Mouse (Mus musculus) erythroblast, embryonic 14.5 days (primary cell): ENCODE measurements around the gene Phactr3. TPM values are rescaled to one million over a fixed set of nuclear protein-coding genes. Genes with fewer than 3 reads are reported as not detected.
"Not testable (repeated sequence)": the region's sequence is repeated elsewhere in the genome, so short reads cannot be mapped to it uniquely, and the experiment has no call there.

ENCODE experiments used
- H3K27me3 ChIP-seq: 2 replicates; pipeline ENCODE4 v1.6.1; 2012; ENCODE audit warnings: inconsistent platforms; ENCODE audit not compliant: control insufficient read depth
- H3K36me3 ChIP-seq: 2 replicates; pipeline ENCODE4 v1.6.1; 2012; ENCODE audit warnings: mild to moderate bottlenecking, inconsistent platforms; ENCODE audit not compliant: control insufficient read depth
- H3K4me1 ChIP-seq: 2 replicates; pipeline ENCODE4 v1.6.1; 2012; ENCODE audit warnings: inconsistent platforms; ENCODE audit not compliant: control insufficient read depth
- H3K4me3 ChIP-seq: replicated peaks from 2 replicates; pipeline ENCODE3; 2012; ENCODE audit warnings: moderate library complexity, mild to moderate bottlenecking, inconsistent platforms
- H3K9me3 ChIP-seq: 2 replicates; pipeline ENCODE4 v1.6.1; 2012; ENCODE audit warnings: low read length, inconsistent platforms, mixed read lengths; ENCODE audit not compliant: control insufficient read depth
- GATA1 ChIP-seq: IDR thresholded peaks from 2 replicates; pipeline ENCODE4 v1.6.1; 2012; ENCODE audit warnings: low read length, inconsistent platforms, mixed read lengths
- TAL1 ChIP-seq: IDR thresholded peaks from 3 replicates; pipeline ENCODE4 v1.6.1; 2012; ENCODE audit warnings: low read length, inconsistent platforms, mixed read lengths
- polyA plus RNA-seq: library from polyadenylated mRNA; stranded (reverse); fragments of >175 nt; gene quantifications from 2 replicates; pipeline ENCODE4 v1.2.3, GENCODE M21; 2012

The Phactr3 gene
- polyA plus RNA-seq, 1 experiment, result not detected

DNA sequence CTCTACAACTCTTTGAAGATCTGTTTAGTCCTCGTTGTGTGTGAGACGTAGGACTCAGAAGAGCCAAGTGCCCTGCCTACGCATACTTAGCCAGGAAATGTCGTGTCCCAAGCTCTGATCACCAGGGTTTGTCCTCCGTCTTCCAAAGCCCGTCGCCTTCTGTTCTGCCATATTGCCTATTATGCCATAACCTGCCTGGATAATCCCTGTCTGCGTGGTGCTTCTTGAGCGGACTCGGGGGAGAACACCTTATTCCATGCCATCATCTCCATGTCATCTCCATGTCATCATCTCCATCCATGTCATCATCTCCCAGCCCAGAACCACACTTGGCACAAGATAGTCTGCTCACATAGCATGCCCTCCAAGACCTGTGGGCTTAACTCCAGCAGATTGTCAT, 207.3 kb downstream of the Phactr3 start:
- H3K4me3 ChIP-seq, result no peak overlapping the region
- H3K9me3 ChIP-seq, result no peaks in the 10 kb centered on the region
- TF ChIP-seq TAL1 (no peak), GATA1 (no peak)

DNA sequence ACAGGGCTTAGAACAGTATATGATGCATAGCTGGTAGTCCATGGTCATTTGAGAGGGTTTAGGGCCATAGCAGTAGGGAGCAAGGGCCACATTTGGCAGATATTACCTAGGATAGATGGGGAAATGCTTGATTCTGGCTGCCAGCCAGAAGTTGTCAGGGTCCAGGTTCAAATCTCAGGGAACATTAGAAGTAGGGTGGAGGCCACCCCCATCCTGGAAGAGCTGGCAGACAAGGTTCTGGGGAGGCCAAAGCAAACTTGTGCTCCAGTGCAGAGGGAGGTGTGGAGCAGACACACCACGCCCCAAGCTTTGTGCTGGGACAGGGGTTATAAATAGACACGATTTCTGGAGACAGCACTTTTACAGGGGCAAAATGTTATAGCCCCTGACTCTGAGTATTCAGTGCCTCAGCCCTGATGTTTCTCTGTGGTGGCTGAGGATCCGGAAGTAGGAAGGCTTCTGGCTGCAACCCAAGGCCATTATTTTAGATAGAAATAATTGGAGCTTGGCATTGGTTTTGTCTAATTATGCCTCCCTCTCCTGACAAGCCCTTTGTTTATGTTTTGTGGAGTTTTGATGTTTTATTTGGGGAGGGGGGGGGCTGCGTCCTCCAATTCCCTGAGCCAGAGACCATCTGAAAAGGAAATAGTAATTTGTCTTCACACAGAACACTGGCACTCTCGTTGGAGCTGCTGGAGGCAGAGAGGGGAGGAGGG, 208.1 kb downstream of the Phactr3 start:
- Histone ChIP-seq H3K4me3 (no peak overlapping the region), H3K9me3 (no peaks in the 10 kb centered on the region), H3K27me3 (no peaks in the 10 kb centered on the region), H3K36me3 (no peaks in the 10 kb centered on the region), H3K4me1 (no peaks in the 10 kb centered on the region)
- TF ChIP-seq TAL1 (no peak), GATA1 (no peak)

More for the DNA sequence above, 207.3 kb downstream of the Phactr3 start:
- Histone ChIP-seq H3K4me1 (no peaks in the 10 kb centered on the region), H3K36me3 (no peaks in the 10 kb centered on the region), H3K27me3 (no peaks in the 10 kb centered on the region)

DNA sequence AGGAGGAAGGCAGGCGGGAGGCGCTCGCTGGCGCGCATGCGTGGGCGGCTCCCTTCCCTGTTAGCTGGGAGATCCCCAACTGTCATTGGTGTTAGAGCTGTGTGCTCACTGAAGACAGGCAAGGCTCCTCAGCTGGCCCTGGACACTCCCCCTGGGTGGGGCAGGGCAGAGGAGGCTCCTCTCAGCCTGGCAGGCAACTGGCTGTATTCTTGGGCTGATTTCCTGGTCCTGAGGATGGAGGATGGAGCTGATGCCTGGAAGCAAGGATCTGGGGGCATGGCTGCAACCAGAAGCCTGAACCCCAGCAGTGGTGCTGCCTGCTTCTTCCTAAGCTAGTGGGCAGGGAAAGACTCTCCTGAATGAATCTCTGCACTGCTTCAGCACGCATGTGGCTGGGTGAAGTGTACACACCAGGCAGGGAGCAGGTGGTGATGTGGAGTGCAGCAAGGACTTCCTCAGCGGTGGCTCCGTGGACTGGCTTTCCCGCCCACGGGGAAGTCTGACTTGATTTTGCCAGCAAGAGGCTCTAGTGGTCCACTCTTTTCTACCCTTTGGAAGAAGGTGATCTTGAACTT, 208.8 kb downstream of the Phactr3 start:
- no peaks in the 10 kb centered on the region for H3K9me3 ChIP-seq

DNA sequence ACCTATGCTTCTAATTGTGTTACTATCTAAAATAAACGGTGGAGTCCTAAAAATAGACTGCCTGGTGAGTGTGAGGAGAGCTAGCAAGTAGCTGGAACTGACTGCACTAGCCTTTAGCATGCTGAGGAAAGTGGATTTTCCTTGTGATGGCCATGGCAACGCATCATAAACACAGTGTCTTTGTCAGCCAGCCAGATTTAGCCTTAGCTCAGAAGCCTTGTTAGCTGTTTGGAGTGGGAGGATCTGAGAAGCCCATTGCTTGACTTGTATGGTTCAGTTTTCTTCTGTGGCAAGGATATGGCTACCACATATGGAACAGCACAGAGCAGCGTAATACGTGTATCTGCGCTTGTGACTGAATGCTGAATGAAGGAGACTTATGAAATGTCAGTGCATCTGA, 210.8 kb downstream of the Phactr3 start:
- no peaks in the 10 kb centered on the region for H3K36me3 ChIP-seq
- H3K9me3 ChIP-seq, result no peaks in the 10 kb centered on the region
- H3K4me3 ChIP-seq, result no peak overlapping the region
- H3K27me3 ChIP-seq, result no peaks in the 10 kb centered on the region
- no peak for TF ChIP-seq TAL1
- TF ChIP-seq GATA1, result no peak
- H3K4me1 ChIP-seq, result no peaks in the 10 kb centered on the region

More for the DNA sequence above, 208.8 kb downstream of the Phactr3 start:
- no peaks in the 10 kb centered on the region for H3K4me1 ChIP-seq
- H3K36me3 ChIP-seq, result no peaks in the 10 kb centered on the region
- H3K27me3 ChIP-seq, result no peaks in the 10 kb centered on the region
- TF ChIP-seq GATA1 (no peak), TAL1 (no peak)
- no peak overlapping the region for H3K4me3 ChIP-seq

DNA sequence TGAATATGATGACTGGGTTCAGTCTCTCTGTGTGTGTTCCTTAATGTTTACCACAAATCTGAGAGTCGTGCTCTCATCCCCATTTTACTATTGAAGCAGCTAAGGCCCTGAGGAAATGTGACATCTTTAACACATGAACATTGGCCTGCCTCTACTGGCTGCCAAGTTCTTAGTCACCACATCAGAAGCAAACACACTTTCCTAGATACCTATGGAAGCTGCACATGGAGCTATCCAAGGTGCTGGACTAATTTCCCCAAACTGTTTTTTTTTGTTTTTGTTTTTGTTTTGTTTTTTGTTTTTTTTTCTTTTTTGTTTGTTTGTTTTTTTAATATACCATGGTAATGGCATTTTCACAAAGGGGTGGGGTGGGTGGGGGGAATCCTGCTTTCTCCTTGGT, 211.2 kb downstream of the Phactr3 start:
- Histone ChIP-seq H3K9me3 (no peaks in the 10 kb centered on the region), H3K27me3 (no peaks in the 10 kb centered on the region), H3K4me3 (no peak overlapping the region), H3K4me1 (no peaks in the 10 kb centered on the region), H3K36me3 (no peaks in the 10 kb centered on the region)
- no peak for TF ChIP-seq TAL1
- no peak for TF ChIP-seq GATA1

DNA sequence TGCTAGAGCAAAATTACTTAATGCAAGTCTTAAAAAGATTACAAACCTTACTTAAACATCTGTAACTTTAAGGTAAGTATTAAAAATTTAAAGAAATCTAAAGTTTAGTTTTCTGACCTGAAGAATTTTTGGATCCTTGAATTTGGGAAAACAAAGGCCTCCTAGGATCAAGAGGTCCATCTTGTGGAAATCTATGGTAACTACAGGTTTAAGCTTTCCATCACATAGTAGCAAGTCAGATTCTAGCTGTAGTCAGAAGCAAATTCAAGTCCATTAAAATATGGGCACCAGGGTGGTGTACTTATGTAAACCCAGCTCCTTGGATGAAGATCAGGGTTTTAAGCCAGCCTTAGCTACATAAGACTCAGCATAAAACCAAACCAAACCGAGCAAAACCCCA, 219.1 kb downstream of the Phactr3 start:
- TF ChIP-seq TAL1 (no peak), GATA1 (no peak)
- H3K4me1 ChIP-seq, result no peaks in the 10 kb centered on the region
- H3K9me3 ChIP-seq, result no peaks in the 10 kb centered on the region
- H3K36me3 ChIP-seq, result no peaks in the 10 kb centered on the region
- H3K4me3 ChIP-seq, result no peak overlapping the region
- no peaks in the 10 kb centered on the region for H3K27me3 ChIP-seq

DNA sequence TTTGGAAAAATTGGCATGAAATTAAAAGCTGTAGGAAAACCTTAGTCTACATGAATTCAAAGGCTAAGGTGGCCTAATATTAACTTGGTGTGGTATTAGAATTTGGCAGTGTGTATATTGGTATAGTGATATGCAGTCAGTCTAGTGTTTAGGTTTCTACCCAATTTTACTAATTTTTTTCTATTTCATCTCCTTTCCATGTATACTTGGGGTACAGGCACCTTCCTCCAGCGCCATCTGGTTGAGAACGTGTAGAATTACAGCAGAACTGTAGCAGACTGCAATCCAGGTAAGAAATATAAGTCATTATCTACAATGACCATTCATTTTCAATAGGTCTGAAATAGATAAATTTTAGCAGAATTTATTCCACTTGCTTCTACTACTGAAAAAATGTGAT, 220.3 kb downstream of the Phactr3 start:
- Histone ChIP-seq H3K27me3 (no peaks in the 10 kb centered on the region), H3K4me3 (no peak overlapping the region), H3K9me3 (no peaks in the 10 kb centered on the region), H3K4me1 (no peaks in the 10 kb centered on the region), H3K36me3 (no peaks in the 10 kb centered on the region)
- TF ChIP-seq TAL1, result no peak
- TF ChIP-seq GATA1, result no peak

DNA sequence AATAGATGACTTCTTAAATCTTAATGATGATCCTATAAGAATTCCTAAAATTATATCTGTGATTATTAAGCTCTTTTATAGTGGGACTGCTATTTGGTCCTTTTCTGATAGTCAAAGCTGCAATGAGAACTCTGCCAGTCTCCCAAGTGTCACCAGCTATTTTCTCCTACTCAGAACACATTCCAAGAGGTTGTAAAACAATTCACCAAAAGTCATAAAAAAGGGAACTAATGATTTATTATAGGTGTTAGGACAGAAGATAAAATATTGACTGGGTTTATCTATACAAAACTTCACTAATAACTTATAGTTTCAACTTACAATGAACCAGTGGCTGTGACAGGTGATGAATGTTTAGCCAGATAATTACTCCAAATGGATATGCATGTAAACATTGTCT, 223.3 kb downstream of the Phactr3 start:
- not testable (repeated sequence) for H3K36me3 ChIP-seq, H3K4me1 ChIP-seq, H3K27me3 ChIP-seq, H3K9me3 ChIP-seq, H3K4me3 ChIP-seq

DNA sequence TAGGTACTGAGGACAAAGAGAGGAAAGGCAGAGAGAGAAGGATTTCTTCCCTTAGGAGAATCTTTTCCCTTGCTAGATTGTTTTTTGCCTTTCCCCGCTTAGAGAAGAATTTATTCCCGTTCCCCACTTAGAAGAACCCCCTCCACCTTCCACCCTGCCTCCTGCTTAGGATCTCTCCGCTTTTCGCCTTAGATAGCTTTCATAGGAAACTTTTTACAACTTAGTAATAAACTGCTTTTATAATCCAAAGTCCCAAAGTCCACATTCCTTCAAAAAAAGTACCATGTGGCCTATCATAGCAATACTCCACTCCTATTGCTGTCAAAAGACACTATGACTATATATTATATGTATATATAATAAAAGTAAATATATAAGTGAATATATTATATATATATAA, 223.8 kb downstream of the Phactr3 start:
- no peaks in the 10 kb centered on the region for H3K4me1 ChIP-seq
- no peak overlapping the region for H3K4me3 ChIP-seq
- no peak for TF ChIP-seq GATA1
- no peak for TF ChIP-seq TAL1
- H3K9me3 ChIP-seq, result no peaks in the 10 kb centered on the region
- no peaks in the 10 kb centered on the region for H3K27me3 ChIP-seq
- no peaks in the 10 kb centered on the region for H3K36me3 ChIP-seq

Other genes with a start within 250 kb of the Phactr3 start
- not detected in 2 replicates for gene Gm14327, start 221.9 kb upstream of the Phactr3 start, polyA plus RNA-seq
- not detected in 2 replicates for gene Zfp972, start 193.4 kb upstream of the Phactr3 start, polyA plus RNA-seq
- gene Gm14326, start 161.7 kb upstream of the Phactr3 start, polyA plus RNA-seq, result not detected in 2 replicates
- not detected in 2 replicates for gene Zfp971, start 95.7 kb upstream of the Phactr3 start, polyA plus RNA-seq
- gene Zfp931, start 40.5 kb upstream of the Phactr3 start, polyA plus RNA-seq, result 0.05 TPM in 1 of 2 replicates, not detected in the other